16 mouse cellular contexts compared by ENCODE assay signal in genomic region chr10:93610896-93611295, GRCm38 (mm10). TPM values are rescaled to one million over a fixed set of nuclear protein-coding genes. Genes with fewer than 3 reads are reported as not detected.
DNase-seq lines count a peak whose midpoint lies in the region; ATAC-seq and TF ChIP-seq lines count a peak whose summit lies in the region.
"Had no signal": no experiment of that assay in that cellular context is flagged by ENCODE, and none has a peak within 500 bp of the region (broad histone marks: within the 10 kb centered on the region; RNA-seq: fewer than 3 reads in every experiment).

No protein-coding gene starts in this region.

- no peak overlapping the region for H3K4me2 ChIP-seq in forebrain, embryonic 13.5 days
- no peak overlapping the region for H3K4me2 ChIP-seq in forebrain, postnatal 0 days (ENCODE audit: low read depth)
- H3K4me2 ChIP-seq in midbrain, embryonic 11.5 days = no peak overlapping the region
- H3K4me2 ChIP-seq in stomach, embryonic 14.5 days (replicated peaks; ENCODE audit: low read depth, low read length) = no peak overlapping the region
- H3K4me2 ChIP-seq in stomach, postnatal 0 days (replicated peaks; ENCODE audit: low read depth) = no peak overlapping the region
- H3K4me2 ChIP-seq: embryonic facial prominence, embryonic 15.5 days had no signal

- 96% methylated on average over 1 of the region's 1 CpGs for WGBS in forebrain, embryonic 13.5 days
- WGBS in forebrain, postnatal 0 days = 97% methylated on average over 1 of the region's 1 CpGs
- WGBS in heart, embryonic 10.5 days = 91% methylated on average over 1 of the region's 1 CpGs
- WGBS in midbrain, embryonic 11.5 days = 92% methylated on average over 1 of the region's 1 CpGs
- 96% methylated on average over 1 of the region's 1 CpGs for whole genome bisulfite sequencing in midbrain, embryonic 10.5 days
- 100% methylated on average over 1 of the region's 1 CpGs for WGBS in stomach, embryonic 14.5 days
- 91% methylated on average over 1 of the region's 1 CpGs for WGBS in stomach, postnatal 0 days

- H3K9me3 ChIP-seq in forebrain, embryonic 13.5 days (replicated peaks) = no peaks in the 10 kb centered on the region
- H3K9me3 ChIP-seq in forebrain, postnatal 0 days (ENCODE audit: low read length) = no peaks in the 10 kb centered on the region
- no peaks in the 10 kb centered on the region for H3K9me3 ChIP-seq in heart, embryonic 10.5 days
- H3K9me3 ChIP-seq in midbrain, embryonic 11.5 days (ENCODE audit: control insufficient read depth, low read length) = no peaks in the 10 kb centered on the region
- H3K9me3 ChIP-seq in midbrain, embryonic 10.5 days (replicated peaks) = no peaks in the 10 kb centered on the region
- no peaks in the 10 kb centered on the region for H3K9me3 ChIP-seq in stomach, embryonic 14.5 days (ENCODE audit: control insufficient read depth, low read depth, low read length)
- H3K9me3 ChIP-seq in stomach, postnatal 0 days (ENCODE audit: control insufficient read depth, low read length) = no peaks in the 10 kb centered on the region
- H3K9me3 ChIP-seq: embryonic facial prominence, embryonic 15.5 days had no signal

- 0 out of 2 replicates have a peak, but pooled peaks have one; percentile 38 for ATAC-seq in forebrain, embryonic 13.5 days
- no peak for ATAC-seq in forebrain, postnatal 0 days
- no peak for ATAC-seq in midbrain, embryonic 11.5 days (ENCODE audit: low FRiP score)
- 0 out of 2 replicates have a peak, but pooled peaks have one; percentile 14 for ATAC-seq in stomach, embryonic 14.5 days (ENCODE audit: insufficient number of reproducible peaks, insufficient read depth, low FRiP score, low read depth)
- no peak for ATAC-seq in stomach, postnatal 0 days (ENCODE audit: low FRiP score, low TSS enrichment)

- no peak overlapping the region for H3K27ac ChIP-seq in forebrain, embryonic 13.5 days
- no peak overlapping the region for H3K27ac ChIP-seq in forebrain, postnatal 0 days (ENCODE audit: low read depth, low read length)
- H3K27ac ChIP-seq in heart, embryonic 10.5 days = no peak overlapping the region
- no peak overlapping the region for H3K27ac ChIP-seq in midbrain, embryonic 11.5 days (ENCODE audit: low read depth, low read length)
- no peak overlapping the region for H3K27ac ChIP-seq in midbrain, embryonic 10.5 days (replicated peaks)
- H3K27ac ChIP-seq in stomach, embryonic 14.5 days (ENCODE audit: low read length) = no peak overlapping the region
- no peak overlapping the region for H3K27ac ChIP-seq in stomach, postnatal 0 days (replicated peaks)
- H3K27ac ChIP-seq: embryonic facial prominence, embryonic 15.5 days; hindbrain, embryonic 12.5 days had no signal

- no peak for TF ChIP-seq CTCF in forebrain, postnatal 0 days (IDR thresholded peaks at IDR 0.05; ENCODE audit: low read depth)
- TF ChIP-seq CTCF in stomach, postnatal 0 days (IDR thresholded peaks at IDR 0.05; ENCODE audit: low read depth) = no peak

- no peaks in the 10 kb centered on the region for H3K4me1 ChIP-seq in forebrain, embryonic 13.5 days
- H3K4me1 ChIP-seq in forebrain, postnatal 0 days (ENCODE audit: insufficient read depth) = no peaks in the 10 kb centered on the region
- no peaks in the 10 kb centered on the region for H3K4me1 ChIP-seq in heart, embryonic 10.5 days
- H3K4me1 ChIP-seq in midbrain, embryonic 11.5 days (ENCODE audit: control insufficient read depth, insufficient read depth, low read length) = no peaks in the 10 kb centered on the region
- no peaks in the 10 kb centered on the region for H3K4me1 ChIP-seq in midbrain, embryonic 10.5 days
- H3K4me1 ChIP-seq in stomach, embryonic 14.5 days (ENCODE audit: control insufficient read depth, insufficient read depth, low read length) = no peaks in the 10 kb centered on the region
- H3K4me1 ChIP-seq in stomach, postnatal 0 days (replicated peaks; ENCODE audit: control insufficient read depth, insufficient read depth) = no peaks in the 10 kb centered on the region
- H3K4me1 ChIP-seq: embryonic facial prominence, embryonic 15.5 days had no signal

- 0 out of 2 replicates have a peak, but pooled peaks cover 3% of the 10 kb centered on the region for H3K27me3 ChIP-seq in forebrain, embryonic 13.5 days
- no peaks in the 10 kb centered on the region for H3K27me3 ChIP-seq in forebrain, postnatal 0 days (ENCODE audit: insufficient read depth, low read length)
- no peaks in the 10 kb centered on the region for H3K27me3 ChIP-seq in heart, embryonic 10.5 days (ENCODE audit: insufficient read depth, poor library complexity, severe bottlenecking)
- H3K27me3 ChIP-seq in midbrain, embryonic 11.5 days (ENCODE audit: control insufficient read depth, insufficient read depth, low read length) = no peaks in the 10 kb centered on the region
- no peaks in the 10 kb centered on the region for H3K27me3 ChIP-seq in midbrain, embryonic 10.5 days (ENCODE audit: low read depth, poor library complexity, severe bottlenecking)
- H3K27me3 ChIP-seq in stomach, embryonic 14.5 days (ENCODE audit: control insufficient read depth, insufficient read depth, low read length) = no peaks in the 10 kb centered on the region
- no peaks in the 10 kb centered on the region for H3K27me3 ChIP-seq in stomach, postnatal 0 days (ENCODE audit: control insufficient read depth, insufficient read depth, low read length)
- H3K27me3 ChIP-seq: embryonic facial prominence, embryonic 15.5 days; hindbrain, embryonic 12.5 days had no signal

- TF ChIP-seq EP300 in stomach, postnatal 0 days (optimal IDR thresholded peaks at IDR 0.05) = no peak

- H3K4me3 ChIP-seq in forebrain, embryonic 13.5 days = no peak overlapping the region
- H3K4me3 ChIP-seq in forebrain, postnatal 0 days (ENCODE audit: low read depth, low read length) = no peak overlapping the region
- no peak overlapping the region for H3K4me3 ChIP-seq in heart, embryonic 10.5 days
- H3K4me3 ChIP-seq in midbrain, embryonic 11.5 days (ENCODE audit: low read depth, low read length) = no peak overlapping the region
- no peak overlapping the region for H3K4me3 ChIP-seq in midbrain, embryonic 10.5 days
- no peak overlapping the region for H3K4me3 ChIP-seq in stomach, embryonic 14.5 days (ENCODE audit: low read depth, low read length)
- H3K4me3 ChIP-seq in stomach, postnatal 0 days (ENCODE audit: low read depth, low read length) = no peak overlapping the region
- H3K4me3 ChIP-seq: embryonic facial prominence, embryonic 15.5 days; erythroblast, embryonic 14.5 days; gastrocnemius, adult 2 months; hindbrain, embryonic 12.5 days had no signal

- no peak for DNase-seq in forebrain, postnatal 0 days
- peak; percentile 2 for DNase-seq in heart, adult 11 months
- no peak for DNase-seq in heart, embryonic 10.5 days (ENCODE audit: low spot score)
- DNase-seq in midbrain, embryonic 11.5 days (ENCODE audit: low spot score, missing footprints) = peak; percentile 56
- DNase-seq in midbrain, embryonic 10.5 days (ENCODE audit: low spot score) = no peak
- no peak for DNase-seq in stomach, postnatal 0 days (ENCODE audit: low spot score)
- DNase-seq: adrenal gland, adult 8-10 months; gastrocnemius, postnatal 25 days had no signal

- no peak overlapping the region for H3K9ac ChIP-seq in forebrain, embryonic 13.5 days
- H3K9ac ChIP-seq in forebrain, postnatal 0 days = no peak overlapping the region
- H3K9ac ChIP-seq in midbrain, embryonic 11.5 days (ENCODE audit: low read length) = no peak overlapping the region
- H3K9ac ChIP-seq in stomach, embryonic 14.5 days (replicated peaks; ENCODE audit: low read depth, low read length) = no peak overlapping the region
- no peak overlapping the region for H3K9ac ChIP-seq in stomach, postnatal 0 days (ENCODE audit: low read length)
- H3K9ac ChIP-seq: embryonic facial prominence, embryonic 15.5 days; hindbrain, embryonic 12.5 days had no signal

- H3K36me3 ChIP-seq in forebrain, embryonic 13.5 days (ENCODE audit: poor library complexity, severe bottlenecking) = no peaks in the 10 kb centered on the region
- H3K36me3 ChIP-seq in forebrain, postnatal 0 days (ENCODE audit: insufficient read depth) = no peaks in the 10 kb centered on the region
- H3K36me3 ChIP-seq in heart, embryonic 10.5 days = no peaks in the 10 kb centered on the region
- no peaks in the 10 kb centered on the region for H3K36me3 ChIP-seq in midbrain, embryonic 11.5 days (ENCODE audit: control insufficient read depth, insufficient read depth, low read length)
- H3K36me3 ChIP-seq in midbrain, embryonic 10.5 days = no peaks in the 10 kb centered on the region
- no peaks in the 10 kb centered on the region for H3K36me3 ChIP-seq in stomach, embryonic 14.5 days (ENCODE audit: control insufficient read depth, insufficient read depth, low read length)
- no peaks in the 10 kb centered on the region for H3K36me3 ChIP-seq in stomach, postnatal 0 days (ENCODE audit: control insufficient read depth, insufficient read depth, low read length)
- H3K36me3 ChIP-seq: embryonic facial prominence, embryonic 15.5 days; G1E; hindbrain, embryonic 12.5 days had no signal

RNA-seq across cellular contexts. Expression of gene Snrpf, which starts 21.4 kb away (rescaled TPM):
- 124 and 146 TPM in 2 replicates for polyA plus RNA-seq in forebrain, embryonic 13.5 days (2015; fragmentation: Nextera tagmentation; extraction: Ambion mirVana)
- total RNA-seq in forebrain, postnatal 0 days (2014; rRNA removed) = 48.4 and 50.2 TPM in 2 replicates
- 68.5 and 85.3 TPM in 2 replicates for polyA plus RNA-seq in forebrain, postnatal 0 days (2015; fragmentation: Nextera tagmentation; extraction: Ambion mirVana)
- 108 and 145 TPM in 2 replicates for polyA plus RNA-seq in heart, embryonic 10.5 days (2016; fragmentation: Nextera tagmentation; extraction: Ambion mirVana)
- 145 and 150 TPM in 2 replicates for polyA plus RNA-seq in midbrain, embryonic 11.5 days (2014; fragmentation: Nextera tagmentation; extraction: Ambion mirVana)
- polyA plus RNA-seq in midbrain, embryonic 10.5 days (2016; fragmentation: Nextera tagmentation; extraction: Ambion mirVana) = 165 and 191 TPM in 2 replicates
- 131 and 146 TPM in 2 replicates for polyA plus RNA-seq in stomach, embryonic 14.5 days (2014; fragmentation: Nextera tagmentation; extraction: Ambion mirVana)
- polyA plus RNA-seq in stomach, postnatal 0 days (2015; fragmentation: Nextera tagmentation; extraction: Ambion mirVana) = 67.4 and 74.5 TPM in 2 replicates

RNA-seq across cellular contexts. Expression of gene Ntn4, which starts 29.6 kb away (rescaled TPM):
- 2.1 and 2.7 TPM in 2 replicates for polyA plus RNA-seq in forebrain, embryonic 13.5 days (2015; fragmentation: Nextera tagmentation; extraction: Ambion mirVana)
- 4.3 and 6.1 TPM in 2 replicates for total RNA-seq in forebrain, postnatal 0 days (2014; rRNA removed)
- polyA plus RNA-seq in forebrain, postnatal 0 days (2015; fragmentation: Nextera tagmentation; extraction: Ambion mirVana) = 0.40 and 1.2 TPM in 2 replicates
- 0.06 and 0.40 TPM in 2 replicates for polyA plus RNA-seq in heart, embryonic 10.5 days (2016; fragmentation: Nextera tagmentation; extraction: Ambion mirVana)
- polyA plus RNA-seq in midbrain, embryonic 11.5 days (2014; fragmentation: Nextera tagmentation; extraction: Ambion mirVana) = 1.8 and 2.6 TPM in 2 replicates
- polyA plus RNA-seq in midbrain, embryonic 10.5 days (2016; fragmentation: Nextera tagmentation; extraction: Ambion mirVana) = 0.89 and 1.2 TPM in 2 replicates
- 0.35 and 0.62 TPM in 2 replicates for polyA plus RNA-seq in stomach, embryonic 14.5 days (2014; fragmentation: Nextera tagmentation; extraction: Ambion mirVana)
- polyA plus RNA-seq in stomach, postnatal 0 days (2015; fragmentation: Nextera tagmentation; extraction: Ambion mirVana) = 0.76 and 0.81 TPM in 2 replicates
- total RNA-seq: granulocyte monocyte progenitor cell, adult 5-6 weeks had no signal
- polyA plus RNA-seq: erythroblast, embryonic 14.5 days; G1E had no signal

Comparison
In these comparisons a context has a peak if more than half of its experiments do, and no peak if none do; other contexts are left out.
1. ATAC-seq: peak in forebrain, embryonic 13.5 days (single experiment) and stomach, embryonic 14.5 days (single experiment); none in forebrain, postnatal 0 days (single experiment), midbrain, embryonic 11.5 days (single experiment) and stomach, postnatal 0 days (single experiment).
2. DNase-seq: peak in heart, adult 11 months (single experiment) and midbrain, embryonic 11.5 days (single experiment); none in forebrain, postnatal 0 days (single experiment), heart, embryonic 10.5 days (single experiment), midbrain, embryonic 10.5 days (single experiment) and stomach, postnatal 0 days (single experiment).